Mouse (Mus musculus) kidney, adult 18-20 months (tissue): Measurements from ENCODE around the gene Mtmr14.
A peak's percentile ranks its signal among the peaks of the same experiment; 100 is the strongest.

Source experiments
- DNase-seq: peaks from one replicate; pipeline ENCODE4 v3.0.0; 2021

Mtmr14 gene

DNA sequence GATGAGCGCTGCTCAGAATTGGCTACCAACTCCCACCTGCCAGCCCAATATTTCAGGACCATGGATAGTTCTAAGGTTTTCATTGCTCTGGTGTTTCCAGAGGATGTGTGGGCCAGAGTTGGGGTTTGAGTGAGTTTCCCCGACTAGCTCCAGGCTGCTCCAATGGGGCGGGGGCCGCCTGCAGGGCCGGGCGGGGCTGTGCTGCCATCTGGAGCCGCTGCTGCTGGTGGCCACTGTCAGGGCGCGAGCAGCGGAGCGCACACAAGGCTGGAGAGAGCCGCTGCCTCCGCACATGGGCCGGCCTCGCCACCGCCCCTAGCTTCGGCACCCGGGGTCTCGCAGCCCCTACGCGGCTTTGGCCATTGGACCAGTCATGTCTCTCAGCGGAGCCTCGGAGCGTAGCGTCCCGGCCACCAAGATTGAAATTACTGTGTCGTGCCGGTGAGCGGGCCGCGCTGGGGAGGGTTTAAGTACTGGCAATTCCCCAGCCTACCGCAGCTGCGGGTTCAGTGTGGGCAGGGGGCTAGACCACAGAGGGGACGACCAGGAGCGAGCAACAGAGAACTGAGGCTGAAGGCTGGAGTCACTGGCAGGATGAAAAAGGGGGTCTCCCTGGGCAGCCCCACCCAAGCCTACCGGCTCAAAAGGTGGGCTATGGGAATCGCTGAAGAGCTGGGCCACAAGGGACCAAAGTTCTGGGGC, 44.6 kb downstream of the Mtmr14 start, which contains the start of gene Cpne9:
Gene Cpne9, plus strand, starts transcription at position 207 of the 702 bp plus-strand sequence.
- peak; percentile 11 for DNase-seq

DNA sequence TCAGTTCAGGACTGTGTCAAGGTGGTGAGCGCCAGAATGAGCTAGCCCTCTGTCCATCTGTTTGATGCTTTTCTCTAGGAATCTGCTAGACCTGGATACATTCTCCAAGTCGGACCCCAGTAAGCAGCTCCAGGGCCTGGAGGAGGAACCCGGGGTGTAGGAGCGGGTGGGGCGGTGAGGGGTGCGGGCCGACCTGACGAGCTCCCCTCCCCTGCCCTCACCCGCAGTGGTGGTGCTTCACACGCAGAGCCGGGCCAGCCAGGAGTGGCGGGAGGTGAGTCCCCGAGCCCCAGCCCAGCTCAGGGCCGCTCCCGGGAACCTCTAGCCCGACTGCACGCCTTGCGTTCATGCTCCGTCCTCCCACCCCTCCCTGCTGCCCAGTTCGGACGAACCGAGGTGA, 45.3 kb downstream of the Mtmr14 start:
- no peak for DNase-seq

- no peak for DNase-seq
Measured at GRCm38 (mm10) chr6:113283500-113283899, 45.9 kb downstream of the Mtmr14 start.

GRCm38 (mm10) chr6:113284931-113285330, 47.3 kb downstream of the Mtmr14 start:
- no peak for DNase-seq

GRCm38 (mm10) chr6:113286316-113286715, 48.7 kb downstream of the Mtmr14 start:
- DNase-seq = no peak

- DNase-seq = no peak
Measured at GRCm38 (mm10) chr6:113287236-113287635, 49.6 kb downstream of the Mtmr14 start.

GRCm38 (mm10) chr6:113289346-113289745, 51.7 kb downstream of the Mtmr14 start:
- DNase-seq = no peak

GRCm38 (mm10) chr6:113290346-113290745, 52.7 kb downstream of the Mtmr14 start:
- DNase-seq = no peak

- no peak for DNase-seq
Measured at GRCm38 (mm10) chr6:113292938-113293337, 55.3 kb downstream of the Mtmr14 start.

DNA sequence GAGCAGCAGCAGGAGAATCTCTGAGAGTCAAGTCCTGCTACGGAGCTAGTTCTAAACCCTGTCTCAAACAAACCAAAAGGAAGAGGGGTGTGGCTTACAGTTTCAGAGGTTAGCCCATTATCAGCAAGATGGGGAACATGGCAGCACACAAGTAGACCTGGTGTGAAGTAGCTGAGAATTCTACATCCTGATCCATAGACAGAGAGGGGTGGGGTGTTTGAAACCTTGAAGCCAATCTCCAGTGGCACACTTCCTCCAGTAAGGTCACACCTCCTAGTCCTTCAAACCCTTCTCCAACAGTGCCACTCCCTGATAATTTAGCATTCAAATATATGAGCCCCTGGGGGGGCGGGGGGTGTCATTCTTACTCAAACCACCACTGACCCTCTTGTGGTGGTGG, 58.4 kb downstream of the Mtmr14 start:
- no peak for DNase-seq

- no peak for DNase-seq
Measured at GRCm38 (mm10) chr6:113296639-113297038, 59.0 kb downstream of the Mtmr14 start.

GRCm38 (mm10) chr6:113301350-113301749, 63.7 kb downstream of the Mtmr14 start:
- DNase-seq = no peak

GRCm38 (mm10) chr6:113302258-113302657, 64.6 kb downstream of the Mtmr14 start:
- DNase-seq = peak; percentile 18

DNA sequence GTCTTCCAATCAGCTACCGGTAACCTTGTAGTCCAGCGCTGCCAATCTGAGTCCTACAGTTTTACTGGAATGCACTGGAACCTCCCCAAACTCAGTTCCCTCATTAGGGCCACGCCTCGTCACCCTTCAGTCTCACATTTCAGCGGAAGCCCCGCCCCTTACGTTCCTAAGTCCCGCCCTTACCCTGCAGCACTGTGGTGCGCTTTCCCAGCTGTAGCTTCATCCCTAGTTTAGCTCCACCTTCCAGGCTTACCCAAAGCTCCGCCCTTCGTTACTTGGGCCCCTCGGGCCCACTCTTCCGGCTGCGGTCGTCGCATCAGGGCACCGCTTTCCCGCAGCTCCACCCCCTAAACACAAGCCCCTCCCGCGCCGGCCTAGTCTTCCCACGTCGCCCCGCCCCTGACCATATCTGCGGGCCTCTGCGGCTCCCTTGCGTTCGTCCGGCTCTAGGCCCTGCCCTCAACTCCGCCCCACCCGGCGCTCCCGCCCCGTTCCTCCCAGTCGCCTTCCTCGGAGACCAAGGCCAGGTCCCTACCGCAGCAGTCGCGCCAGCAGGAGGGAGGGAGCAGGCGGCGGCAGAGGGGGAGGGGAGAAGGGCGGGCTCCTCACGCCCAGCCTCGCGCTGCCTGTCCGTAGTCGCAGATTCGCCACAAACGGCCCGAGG, 68.8 kb downstream of the Mtmr14 start:
- DNase-seq = peak; percentile 99

- DNase-seq = no peak
Measured at GRCm38 (mm10) chr6:113306986-113307349, 69.3 kb downstream of the Mtmr14 start, which contains the start of gene Brpf1. Gene Brpf1 (plus strand): TSS chr6:113307137.

- DNase-seq = peak; percentile 53
Measured at GRCm38 (mm10) chr6:113307481-113308121, 70.0 kb downstream of the Mtmr14 start.

DNA sequence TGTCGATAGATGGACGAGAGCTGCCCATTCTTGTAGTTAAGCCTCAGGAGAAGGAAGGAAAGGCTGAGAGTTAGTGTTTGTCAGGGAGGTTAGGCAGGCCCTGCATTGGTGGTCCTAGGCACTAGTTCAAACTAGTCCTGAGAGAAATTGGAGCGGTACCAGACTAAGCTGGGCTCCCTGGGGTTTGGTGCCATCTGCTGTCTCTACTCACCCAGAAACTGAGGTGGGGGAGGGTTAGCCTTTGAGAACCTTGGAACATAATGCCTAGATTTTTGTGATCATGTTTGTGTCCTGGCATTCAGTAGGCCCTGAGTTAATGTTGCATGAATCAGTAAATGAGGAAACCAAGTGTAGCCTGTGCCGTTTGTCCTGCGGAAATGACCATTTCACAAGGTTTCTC, 70.5 kb downstream of the Mtmr14 start:
- DNase-seq = peak; percentile 45

GRCm38 (mm10) chr6:113315972-113316371, 78.3 kb downstream of the Mtmr14 start:
- no peak for DNase-seq

- DNase-seq = peak; percentile 97
Measured at GRCm38 (mm10) chr6:113326533-113327315, 89.1 kb downstream of the Mtmr14 start, which contains the start of gene Ogg1. Gene Ogg1 (plus strand): TSS chr6:113326972.

DNA sequence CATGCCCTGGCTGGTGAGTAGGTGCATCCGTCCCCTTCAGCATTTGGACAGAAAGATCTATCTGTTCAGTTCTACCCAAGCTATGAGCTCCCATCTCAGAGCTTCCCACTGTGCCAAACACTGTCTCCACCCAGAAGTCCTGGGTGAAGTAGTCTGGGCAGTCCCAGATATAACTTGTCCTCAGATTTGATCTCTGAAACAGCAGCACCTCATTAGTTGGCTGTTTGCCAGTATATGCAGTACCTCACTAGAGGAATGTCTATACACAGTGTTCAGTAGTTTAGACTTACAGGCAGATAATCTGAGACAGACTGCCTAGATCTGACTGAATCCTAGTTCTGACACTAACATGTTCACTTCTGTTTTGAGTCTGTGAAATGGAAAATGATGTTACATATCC, 91.8 kb downstream of the Mtmr14 start:
- DNase-seq = no peak

GRCm38 (mm10) chr6:113330547-113330946, 92.9 kb downstream of the Mtmr14 start:
- no peak for DNase-seq
